Mouse (Mus musculus) heart, postnatal 36 days (tissue): ENCODE results near the gene Rab3ip. TPM values are rescaled to one million over a fixed set of nuclear protein-coding genes. Genes with fewer than 3 reads are reported as not detected.

ENCODE experiments used
- DNase-seq, 2 experiments: peaks; one replicate each; pipeline ENCODE4 v3.0.0; 2021 to 2022
- intact Hi-C: fragments of 180-260 bp; cut with DNase I; formaldehyde crosslinking; loops from one replicate; pipeline ENCODE4 v1.15.1; 2025
- total RNA-seq, 2 experiments: library from RNA; stranded (reverse); gene quantifications; 2 replicates each; pipeline ENCODE4 v1.2.3; 2021

Gene Rab3ip
- 10 to 100 TPM; 85.3 to 89.2 TPM for total RNA-seq

GRCm38 (mm10) chr10:116950009-116950769 is at the start of gene Rab3ip:
Gene Rab3ip, minus strand, starts transcription at chr10:116950769.
- DNase-seq: peak; percentile 93 to 94
- intact Hi-C loops: no loop called here

GRCm38 (mm10) chr10:116998716-116999455 is 48.3 kb upstream of the Rab3ip start:
- DNase-seq: no peak

GRCm38 (mm10) chr10:116996236-116996600 is 45.6 kb upstream of the Rab3ip start:
- intact Hi-C loops: no loop called here
- DNase-seq: peak; percentile 66 to 70

More at GRCm38 (mm10) chr10:116998716-116999455, 48.3 kb upstream of the Rab3ip start:
- intact Hi-C loops: no loop called here

DNA sequence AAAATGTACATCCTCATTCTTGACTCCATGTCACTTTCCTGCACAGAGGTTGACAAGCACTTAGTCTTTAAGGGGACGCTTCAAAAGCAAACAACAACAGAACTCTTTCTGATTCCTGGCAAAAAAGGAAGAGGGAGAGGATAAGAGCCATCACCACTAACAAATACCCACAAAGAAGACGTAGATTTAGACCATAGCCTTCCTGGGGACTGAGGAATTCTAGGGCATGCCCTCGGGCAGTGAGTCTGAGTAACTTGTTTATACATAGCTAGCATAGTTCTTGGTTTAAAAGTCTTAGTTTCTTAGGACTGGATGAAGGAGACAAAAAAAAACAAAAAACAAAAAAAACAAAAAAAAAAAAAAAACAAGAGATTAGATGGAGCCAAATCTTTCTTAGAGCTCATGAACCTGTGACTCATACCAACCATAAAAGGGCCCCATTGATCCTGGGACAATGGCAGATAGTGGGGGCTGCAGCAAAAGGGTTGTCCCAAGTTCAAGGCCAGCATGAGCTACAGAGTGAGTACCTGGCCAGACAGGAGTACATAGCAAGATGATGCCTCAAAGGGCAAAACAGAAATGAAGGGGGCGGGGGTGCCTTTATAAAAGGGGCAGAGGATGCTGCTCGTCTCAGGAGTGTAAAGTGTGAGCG is 45.1 kb upstream of the Rab3ip start:
- no peak for DNase-seq
- intact Hi-C loops: no loop called here

DNA sequence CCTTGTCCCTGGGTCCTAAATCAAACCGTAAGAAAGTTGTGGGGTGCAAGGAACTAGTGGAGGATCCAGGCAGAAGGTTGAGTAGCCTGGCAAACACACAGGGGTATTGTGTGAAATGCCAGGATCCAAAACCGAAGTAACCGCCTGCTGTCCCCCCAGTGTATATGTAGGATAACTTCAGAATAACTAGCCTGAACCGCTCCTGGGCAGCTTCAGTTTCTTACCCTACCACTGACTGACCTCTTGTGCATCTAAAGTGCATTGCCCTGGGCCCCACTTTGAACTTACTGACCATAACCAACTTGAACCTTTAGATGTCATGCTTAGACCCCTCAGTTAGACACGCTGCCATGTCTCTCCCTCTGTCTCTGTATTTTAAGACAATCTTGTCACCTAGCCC is 44.6 kb upstream of the Rab3ip start:
- no peak for DNase-seq
- intact Hi-C loops: no loop called here

DNA sequence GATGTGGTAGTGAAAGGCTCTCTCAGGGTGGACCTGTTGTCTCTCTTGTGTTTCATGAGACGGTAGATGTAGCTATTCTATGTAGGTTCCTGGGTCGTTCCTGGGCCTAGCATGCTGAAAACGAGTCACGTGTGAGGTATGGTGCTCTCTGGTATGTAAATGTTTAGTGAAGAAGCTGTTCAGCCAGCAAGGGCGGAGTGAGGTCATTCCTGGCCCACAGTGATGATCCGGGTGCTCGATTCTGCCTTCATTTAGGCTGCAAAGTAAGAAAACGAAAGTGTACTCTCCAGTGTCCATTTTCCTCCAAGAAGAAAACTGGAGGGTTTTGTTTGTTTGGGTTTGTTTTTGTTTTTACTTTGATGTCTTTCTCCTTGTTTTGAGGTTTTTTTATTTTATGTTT is 43.4 kb upstream of the Rab3ip start:
- intact Hi-C loops: no loop called here
- no peak for DNase-seq

DNA sequence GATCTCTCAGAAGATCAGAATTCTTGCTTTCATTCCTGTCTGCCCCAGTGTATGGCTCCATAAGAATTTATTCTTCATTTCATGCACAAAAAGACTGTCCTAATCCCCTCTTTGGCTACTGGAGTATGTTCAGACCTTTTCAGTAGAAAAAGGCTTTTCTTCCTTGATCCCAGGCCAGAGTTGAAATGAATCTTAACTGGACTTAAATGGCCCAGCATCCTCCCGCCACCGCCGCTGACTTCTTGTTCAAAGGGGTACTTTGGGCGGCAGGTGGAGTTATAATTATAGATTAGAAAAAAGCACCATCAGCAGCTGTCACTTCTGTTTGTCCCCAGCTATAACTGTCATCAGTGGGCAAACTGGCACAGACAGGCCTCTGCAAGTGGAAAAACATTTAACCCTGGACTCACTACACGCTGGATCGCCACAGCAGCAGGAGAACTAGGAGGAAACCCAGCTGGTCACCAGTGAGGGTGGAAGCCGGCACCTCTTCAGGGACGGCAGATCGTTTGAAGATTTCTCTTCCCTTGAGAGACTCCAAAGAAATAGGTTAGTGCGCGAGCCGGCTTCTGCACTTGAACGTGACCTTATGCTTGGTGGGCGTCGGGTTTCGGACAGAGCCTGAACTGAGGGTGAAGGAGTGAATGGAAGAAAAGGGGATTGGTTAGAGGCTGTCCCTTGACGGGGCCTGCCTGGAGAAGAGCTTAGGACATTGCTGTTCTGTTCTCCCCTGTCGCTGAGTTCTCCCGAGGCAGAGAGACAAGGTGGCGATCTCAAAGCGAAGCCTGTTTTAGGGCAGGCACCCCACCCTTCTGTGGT is 35.9 kb upstream of the Rab3ip start, which contains the start of gene Best3:
TSS of gene Best3 (plus strand) at position 51 of the 819 bp plus-strand sequence.
- intact Hi-C loops: no loop called here

GRCm38 (mm10) chr10:116984836-116985235 is 34.3 kb upstream of the Rab3ip start:
- intact Hi-C loops: no loop called here
- no peak for DNase-seq

More for the DNA sequence above, 35.9 kb upstream of the Rab3ip start, which contains the start of gene Best3:
- DNase-seq: no peak

GRCm38 (mm10) chr10:116982526-116982925 is 32.0 kb upstream of the Rab3ip start:
- DNase-seq: no peak
- intact Hi-C loops: no loop called here

DNA sequence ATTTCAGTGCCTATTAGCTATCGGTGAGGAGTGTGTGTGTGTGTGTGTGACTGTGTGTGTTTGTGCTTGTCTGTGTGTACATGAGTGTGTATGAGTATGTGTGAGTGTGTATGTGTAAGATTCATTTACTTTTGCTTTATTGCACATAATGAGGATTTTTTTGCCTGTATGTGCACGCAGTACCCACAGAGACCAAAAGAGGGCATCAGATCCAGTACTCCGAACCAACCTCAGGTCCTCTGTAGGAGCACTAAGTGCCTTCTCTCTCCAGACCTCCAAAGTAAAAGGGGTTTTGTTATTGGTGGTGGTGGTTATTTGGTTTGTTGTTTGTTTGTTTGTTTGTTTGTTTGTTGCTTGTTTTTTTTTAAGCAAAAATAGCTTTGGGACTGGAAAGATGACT is 30.3 kb upstream of the Rab3ip start:
- peak in 1 of 2 experiments; percentile 43 for DNase-seq
- intact Hi-C loops: loop anchor here (2.0 kb wide), 1 partner anchor 54 kb away; no protein-coding TSS in a partner anchor

DNA sequence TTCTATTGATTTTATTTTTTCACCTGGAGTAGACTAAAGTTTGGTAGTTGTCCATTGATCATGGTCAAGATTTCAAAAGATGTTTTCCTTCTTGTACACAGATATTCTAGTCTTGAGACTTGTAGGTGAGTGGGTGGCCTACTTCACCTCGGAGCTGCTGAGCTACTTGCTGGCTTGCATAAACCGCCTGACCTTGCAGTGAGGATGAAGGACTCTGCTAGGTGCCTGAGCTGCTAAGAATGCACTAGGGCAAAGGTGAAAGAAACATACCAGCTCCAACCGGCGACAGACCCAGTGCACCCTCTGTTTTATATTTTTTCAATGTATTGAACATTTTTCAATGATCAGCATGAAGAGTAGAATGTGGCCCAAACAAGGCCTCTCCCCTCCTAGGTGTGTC is 29.7 kb upstream of the Rab3ip start:
- intact Hi-C loops: loop anchor here (2.0 kb wide), 1 partner anchor 55 kb away; no protein-coding TSS in a partner anchor
- no peak for DNase-seq

- DNase-seq: no peak
- intact Hi-C loops: no loop called here
These were observed 28.3 kb upstream of the Rab3ip start for GRCm38 (mm10) chr10:116978841-116979240.

- intact Hi-C loops: no loop called here
- no peak for DNase-seq
These were observed 27.3 kb upstream of the Rab3ip start for GRCm38 (mm10) chr10:116977858-116978257.

- intact Hi-C loops: no loop called here
These were observed 26.9 kb upstream of the Rab3ip start for GRCm38 (mm10) chr10:116977455-116977854.

GRCm38 (mm10) chr10:116972509-116972908 is 21.9 kb upstream of the Rab3ip start, which contains the start of gene Gm10271:
Gene Gm10271, minus strand, starts transcription at chr10:116972609.
- no peak for DNase-seq
- intact Hi-C loops: no loop called here

More at GRCm38 (mm10) chr10:116977455-116977854, 26.9 kb upstream of the Rab3ip start:
- DNase-seq: no peak

DNA sequence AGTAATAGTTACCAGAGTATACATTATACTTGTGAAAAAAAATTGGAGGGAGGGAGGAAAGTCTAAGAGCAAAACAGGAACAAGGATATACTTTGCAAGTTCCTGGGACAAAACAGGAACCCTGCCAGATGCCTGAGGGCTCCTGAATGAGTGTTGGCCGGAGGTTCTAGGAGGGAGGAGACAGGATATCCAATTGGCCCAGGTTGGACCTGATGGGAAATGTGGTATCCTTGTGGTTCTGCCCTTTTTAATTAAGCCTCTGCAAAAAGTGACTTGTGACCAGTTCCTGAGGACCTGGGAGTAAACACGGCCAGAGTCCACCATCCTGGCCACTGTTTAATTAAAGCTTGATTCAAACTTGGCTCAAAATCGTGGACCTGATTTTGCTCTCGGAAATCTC is 18.2 kb upstream of the Rab3ip start:
- intact Hi-C loops: no loop called here
- DNase-seq: no peak

- intact Hi-C loops: no loop called here
- no peak for DNase-seq
These were observed 15.5 kb upstream of the Rab3ip start for GRCm38 (mm10) chr10:116966065-116966464.

DNA sequence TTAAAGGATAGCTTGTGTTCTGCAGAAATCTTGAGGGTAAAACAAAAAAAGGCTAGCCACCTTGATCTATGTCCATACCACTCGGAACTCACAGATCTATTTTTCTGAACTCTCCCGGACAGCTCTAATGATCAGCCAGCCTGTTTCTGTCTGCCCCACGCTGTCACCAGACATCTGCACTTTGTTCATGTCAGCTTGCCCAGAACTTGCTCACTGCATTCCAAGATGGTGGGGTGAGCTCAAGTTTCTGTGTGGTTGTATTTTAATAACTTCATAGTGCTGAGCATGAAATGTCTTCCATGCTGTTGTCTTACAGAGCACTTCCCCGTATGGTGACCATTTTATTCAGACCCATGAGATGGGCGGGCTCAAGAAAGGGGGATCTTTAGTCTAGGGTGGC is 14.7 kb upstream of the Rab3ip start:
- DNase-seq: no peak
- intact Hi-C loops: no loop called here

DNA sequence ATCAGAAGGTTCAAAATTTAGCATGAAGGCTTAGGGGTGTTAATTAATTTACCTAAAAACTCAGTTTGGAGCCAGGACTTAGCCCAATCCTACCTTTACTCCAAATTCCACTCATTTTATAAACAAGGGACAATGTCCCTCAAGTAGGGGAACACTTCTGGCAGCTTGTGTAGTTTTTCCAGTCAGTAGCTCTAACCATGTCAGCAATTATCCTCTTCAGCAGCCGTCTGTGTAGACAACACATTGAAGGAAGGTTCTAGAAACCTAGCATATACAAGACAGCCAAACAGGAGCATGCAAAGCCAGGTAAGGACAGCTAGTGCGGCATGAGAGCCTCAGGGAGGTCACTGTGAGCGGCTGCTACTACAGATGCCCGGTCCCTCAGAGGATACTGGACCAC is 14.0 kb upstream of the Rab3ip start:
- no peak for DNase-seq
- intact Hi-C loops: no loop called here

GRCm38 (mm10) chr10:116964084-116964483 is 13.5 kb upstream of the Rab3ip start:
- intact Hi-C loops: no loop called here

More at GRCm38 (mm10) chr10:116964084-116964483, 13.5 kb upstream of the Rab3ip start:
- DNase-seq: no peak
